Mouse (Mus musculus) common myeloid progenitor, adult 5-6 weeks (primary cell): ENCODE data around the gene Lhfpl2. TPM values are rescaled to one million over a fixed set of nuclear protein-coding genes. Genes with fewer than 3 reads are reported as not detected.
"Not testable (repeated sequence)": the region's sequence is repeated elsewhere in the genome, so short reads cannot be mapped to it uniquely, and the experiment has no call there.

Experiments used
- ATAC-seq: replicated peaks from 2 replicates; pipeline ENCODE4 v1.8.0; 2016; ENCODE audit warnings: low read depth, mild to moderate bottlenecking, moderate TSS enrichment, inconsistent platforms; ENCODE audit not compliant: poor library complexity, severe bottlenecking
- total RNA-seq: library from RNA; stranded (forward); fragments of 200-1000, 187-1606 nt; gene quantifications from 2 replicates; pipeline ENCODE4 v1.2.3, GENCODE M21; 2017

Lhfpl2 gene
- 13.2 and 17.6 TPM in 2 replicates for total RNA-seq

- ATAC-seq: peak; percentile 27; the same call in 1 of the 2 replicates
Observed at GRCm38 (mm10) chr13:94057563-94058560, at the start of gene Lhfpl2. Lhfpl2 (plus strand) TSS chr13:94057796.

DNA sequence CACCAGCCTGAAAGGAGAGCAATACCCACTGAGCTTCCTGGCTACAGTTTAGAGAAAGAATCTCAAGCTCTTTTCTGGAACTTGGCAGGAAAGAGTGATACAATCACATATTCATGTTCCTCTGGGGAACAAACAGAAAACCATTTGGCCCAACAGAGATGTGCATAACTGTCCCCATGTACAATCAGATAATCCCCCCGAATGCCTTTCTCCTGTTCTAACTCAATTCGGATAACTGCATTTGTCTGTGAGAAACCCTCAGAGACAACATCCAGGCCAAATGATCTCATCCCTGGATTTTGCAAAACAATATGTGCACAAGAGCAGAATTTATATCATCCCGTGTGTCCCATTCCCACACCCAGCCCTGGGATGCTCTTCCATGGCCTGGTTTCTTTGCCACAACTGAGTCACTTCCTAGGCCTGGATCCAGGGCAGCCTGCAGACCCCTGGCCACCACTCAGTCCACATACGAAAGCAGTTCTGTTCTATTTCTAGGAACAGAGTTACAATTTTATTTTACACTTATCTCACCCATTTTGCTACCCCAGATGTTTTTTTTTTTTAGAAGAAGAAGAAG is 45.5 kb upstream of the Lhfpl2 start:
- no peak for ATAC-seq

- ATAC-seq: no peak
Observed at GRCm38 (mm10) chr13:94013986-94014385, 43.6 kb upstream of the Lhfpl2 start.

- not testable (repeated sequence) for ATAC-seq
Observed at GRCm38 (mm10) chr13:94024575-94024974, 33.0 kb upstream of the Lhfpl2 start.

DNA sequence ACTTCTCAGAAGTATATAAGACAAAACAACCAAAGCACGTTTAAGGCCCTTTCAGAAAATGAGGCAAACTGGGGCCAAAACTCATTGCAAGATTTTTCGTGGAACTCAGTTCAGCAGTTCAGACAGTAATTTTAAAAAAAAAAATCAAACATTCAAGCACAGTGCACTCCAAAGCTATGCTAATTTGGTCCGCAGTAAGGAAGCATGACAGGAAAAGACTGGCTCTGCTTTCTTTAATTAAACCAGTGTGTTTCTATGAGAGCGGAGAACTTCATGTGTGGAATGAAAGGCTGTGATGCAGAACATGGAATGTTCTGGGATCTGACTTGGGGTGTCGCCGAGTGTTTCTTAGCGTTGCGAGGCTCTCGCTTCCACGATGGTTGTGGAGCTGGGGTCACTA is 28.4 kb upstream of the Lhfpl2 start:
- ATAC-seq: no peak

GRCm38 (mm10) chr13:94030551-94030950 is 27.0 kb upstream of the Lhfpl2 start:
- ATAC-seq: no peak

- no peak for ATAC-seq
Observed at GRCm38 (mm10) chr13:94037313-94038051, 20.1 kb upstream of the Lhfpl2 start.

DNA sequence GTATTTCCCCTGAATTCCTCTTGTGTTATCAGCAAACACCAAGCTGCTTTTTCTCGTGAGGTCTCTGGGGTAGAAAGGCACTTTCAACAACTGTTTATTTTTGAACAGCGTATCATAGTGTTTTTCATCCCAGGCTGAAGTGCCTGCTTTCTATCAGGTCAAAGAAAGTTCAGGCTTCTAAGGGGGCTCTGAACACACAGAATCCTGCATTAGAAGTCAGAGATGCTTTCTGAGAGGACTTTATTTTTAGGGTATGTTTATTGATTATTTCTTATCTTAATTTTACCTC is 19.6 kb upstream of the Lhfpl2 start:
- ATAC-seq: no peak

- ATAC-seq: peak; percentile 52; the same call in 1 of the 2 replicates
Observed at GRCm38 (mm10) chr13:94050036-94050435, 7.6 kb upstream of the Lhfpl2 start.

DNA sequence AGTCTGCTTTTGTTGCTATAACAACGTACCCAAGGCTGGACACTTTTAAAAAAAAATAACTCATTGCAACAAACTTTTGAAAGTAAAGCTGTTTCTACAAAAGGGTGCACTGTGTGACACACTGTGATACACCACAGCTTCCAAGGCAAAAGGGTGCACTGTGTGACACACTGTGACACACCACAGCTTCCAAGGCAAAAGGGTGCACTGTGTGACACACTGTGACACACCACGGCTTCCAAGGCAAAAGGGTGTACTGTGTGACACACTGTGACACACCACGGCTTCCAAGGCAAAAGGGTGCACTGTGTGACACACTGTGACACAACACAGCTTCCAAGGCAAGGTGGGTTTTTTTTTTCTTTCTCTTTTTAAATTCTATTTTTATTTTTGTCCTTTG is 6.8 kb upstream of the Lhfpl2 start:
- no peak for ATAC-seq

DNA sequence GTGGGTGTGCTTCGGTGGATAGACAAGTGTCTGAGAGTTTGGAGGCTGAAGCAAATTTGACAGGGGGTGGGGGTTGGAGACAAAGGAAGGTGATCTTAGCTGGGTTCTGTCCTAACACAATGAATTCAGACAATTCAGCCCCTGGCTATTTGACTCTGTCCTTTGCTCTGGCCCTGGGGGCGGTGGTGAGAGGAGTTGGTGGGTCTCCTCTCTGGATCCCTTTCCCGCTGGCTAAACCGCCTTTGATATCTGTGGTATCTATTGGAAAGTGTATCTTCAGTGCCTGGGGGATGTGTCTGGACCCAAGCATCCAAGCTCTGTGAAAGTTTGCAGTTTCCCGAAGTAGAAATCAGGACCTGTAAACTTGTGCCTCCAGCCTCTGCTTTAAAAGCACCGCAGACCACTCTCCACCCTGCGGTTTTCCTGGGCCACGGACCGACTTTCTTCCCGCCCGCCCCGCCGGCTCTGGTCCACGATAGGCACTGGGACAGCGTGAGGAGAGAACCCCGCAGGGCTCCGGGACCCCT is 497 bp upstream of the Lhfpl2 start:
- ATAC-seq: peak; percentile 40; the same call in 1 of the 2 replicates

- ATAC-seq: no peak
Observed at GRCm38 (mm10) chr13:94058642-94059222, 1.1 kb downstream of the Lhfpl2 start.

DNA sequence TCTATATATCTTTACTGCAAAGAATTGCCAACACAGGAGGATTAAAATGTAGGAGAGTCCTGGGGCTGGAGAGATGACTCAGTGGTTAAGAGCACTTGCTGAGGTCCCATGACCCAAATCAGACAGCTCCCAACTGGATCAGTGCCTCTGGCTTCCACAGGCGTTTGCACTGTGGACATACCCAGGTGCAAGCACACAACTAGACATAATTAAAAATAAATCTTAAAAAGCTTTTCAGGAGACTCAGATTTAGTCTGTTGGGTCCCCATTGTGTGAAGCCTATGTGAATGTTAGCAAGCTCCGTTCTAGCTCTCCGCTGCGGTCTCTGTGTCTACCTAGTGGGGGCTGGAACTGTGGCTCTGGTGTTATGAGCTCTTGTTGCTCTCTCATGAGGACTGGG is 1.8 kb downstream of the Lhfpl2 start:
- ATAC-seq: no peak

DNA sequence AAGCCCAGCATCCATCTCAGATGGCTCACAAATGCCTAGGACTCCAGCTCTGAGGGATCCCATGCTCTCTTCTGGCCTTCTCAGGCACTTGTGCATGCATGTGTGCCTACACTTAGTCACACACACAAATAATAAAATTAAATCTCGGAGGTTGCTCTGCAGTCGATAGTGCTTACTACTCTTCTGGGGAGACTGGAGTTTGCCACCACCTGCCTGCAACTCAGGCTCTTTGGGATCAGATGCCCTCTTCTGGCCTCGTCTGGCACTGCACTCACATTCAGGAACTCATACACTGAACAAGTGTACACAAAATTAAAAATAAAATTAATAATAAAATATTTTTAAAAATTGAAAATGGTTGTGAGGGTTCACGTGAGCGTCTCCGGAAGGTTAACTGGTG is 2.2 kb downstream of the Lhfpl2 start:
- no peak for ATAC-seq

- ATAC-seq: no peak
Observed at GRCm38 (mm10) chr13:94060461-94060860, 2.9 kb downstream of the Lhfpl2 start.

GRCm38 (mm10) chr13:94061256-94061877 is 3.8 kb downstream of the Lhfpl2 start:
- no peak for ATAC-seq

DNA sequence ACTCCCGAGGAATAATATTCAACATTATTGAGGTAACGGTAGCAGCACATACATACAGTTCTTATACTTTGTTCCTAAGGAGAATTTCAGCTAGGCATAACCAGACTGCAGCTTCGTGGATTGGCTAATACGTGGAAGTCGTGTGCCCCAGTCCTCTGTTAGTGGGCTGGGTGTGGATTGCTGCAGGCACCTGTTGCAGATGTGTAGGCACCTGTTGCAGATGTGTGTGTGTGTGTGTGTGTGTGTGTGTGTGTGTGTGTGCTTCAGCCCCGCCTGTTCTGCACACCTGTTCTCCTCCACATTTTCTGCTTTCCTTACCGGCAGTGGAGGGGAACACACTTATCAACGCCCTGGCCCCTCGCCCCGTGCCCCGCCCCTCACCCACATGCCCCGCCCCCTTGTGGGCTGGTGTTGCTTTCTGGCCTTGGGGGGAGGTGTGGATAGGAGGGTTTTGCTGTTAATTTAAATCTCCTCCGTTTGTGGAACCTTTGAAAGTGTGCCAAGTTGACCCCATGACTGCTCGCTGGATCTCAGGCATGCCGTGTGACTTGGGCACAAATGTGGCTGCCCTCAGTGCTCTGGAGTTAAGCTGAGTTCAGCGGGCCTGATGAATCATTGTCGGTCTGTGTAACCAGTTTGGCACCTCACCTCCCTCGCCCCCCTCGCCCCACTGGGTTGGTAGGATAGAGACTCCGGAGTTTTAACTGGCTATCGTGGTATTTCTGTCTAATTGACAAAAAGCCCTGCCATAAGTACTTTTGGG is 4.9 kb downstream of the Lhfpl2 start:
- peak; percentile 24; the same call in 1 of the 2 replicates for ATAC-seq

DNA sequence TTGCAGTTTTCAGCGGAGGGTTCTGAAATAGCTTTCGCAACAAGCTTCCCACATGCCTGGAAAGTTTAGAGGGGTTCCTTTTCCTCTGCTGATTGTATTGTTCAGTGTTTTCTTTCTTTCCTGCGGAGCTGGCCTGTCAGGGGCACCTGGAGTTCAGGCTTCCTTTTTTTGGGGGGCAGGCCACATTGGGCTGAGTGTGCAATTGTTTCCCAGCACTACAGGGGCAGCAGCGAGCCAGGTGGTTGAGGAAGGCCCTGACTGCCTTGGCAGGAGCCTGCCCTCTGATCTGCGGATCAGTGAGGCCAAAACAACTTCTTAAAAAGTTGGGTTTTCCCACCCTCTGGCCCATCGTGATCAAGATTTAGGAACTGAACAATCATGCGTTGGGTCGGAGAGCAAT is 5.6 kb downstream of the Lhfpl2 start:
- peak; percentile 67 for ATAC-seq

- no peak for ATAC-seq
Observed at GRCm38 (mm10) chr13:94064571-94064970, 7.0 kb downstream of the Lhfpl2 start.
